ENCODE assay signal across 13 mouse cellular contexts in genomic region chr2:77681741-77682140, GRCm38 (mm10).
DNase-seq lines count a peak whose midpoint lies in the region; ATAC-seq and TF ChIP-seq lines count a peak whose summit lies in the region.
"Had no signal": no experiment of that assay in that cellular context is flagged by ENCODE, and none has a peak within 500 bp of the region (broad histone marks: within the 10 kb centered on the region; RNA-seq: fewer than 3 reads in every experiment).

No protein-coding gene starts in this region.

- H3K36me3 ChIP-seq in lung, postnatal 0 days (ENCODE audit: insufficient read depth, low read length): no peaks in the 10 kb centered on the region
- no peaks in the 10 kb centered on the region for H3K36me3 ChIP-seq in hindbrain, embryonic 15.5 days
- H3K36me3 ChIP-seq: embryonic facial prominence, embryonic 15.5 days; midbrain, embryonic 12.5 days had no signal

- DNase-seq in lung, postnatal 0 days (ENCODE audit: low spot score): peak; percentile 16
- DNase-seq in lung, postnatal 14 days: no peak
- peak; percentile 41 to 49 for DNase-seq in cerebellum, postnatal 10 days
- peak; percentile 56 to 78 for DNase-seq in kidney, postnatal 36 days
- DNase-seq in adipocyte (ENCODE audit: low spot score): no peak
- no peak for DNase-seq in spleen, adult 12 weeks (ENCODE audit: low spot score)
- DNase-seq in left cerebral cortex, adult 2 months (ENCODE audit: extremely low spot score in 1 of 2, low spot score in 2 of 2): no peak
- DNase-seq: liver, postnatal 0 days; spleen, adult 18-20 months had no signal

- no peaks in the 10 kb centered on the region for H3K27me3 ChIP-seq in lung, postnatal 0 days (replicated peaks; ENCODE audit: insufficient read depth, low read length)
- H3K27me3 ChIP-seq in hindbrain, embryonic 15.5 days: no peaks in the 10 kb centered on the region
- H3K27me3 ChIP-seq: embryonic facial prominence, embryonic 15.5 days; midbrain, embryonic 12.5 days had no signal

- H3K4me1 ChIP-seq in lung, postnatal 0 days (ENCODE audit: insufficient read depth, low read depth, low read length): no peaks in the 10 kb centered on the region
- peaks cover 8% of the 10 kb centered on the region for H3K4me1 ChIP-seq in hindbrain, embryonic 15.5 days (replicated peaks)
- H3K4me1 ChIP-seq: embryonic facial prominence, embryonic 15.5 days; midbrain, embryonic 12.5 days had no signal

- 50% methylated on average over 5 of the region's 5 CpGs for WGBS in lung, postnatal 0 days
- 41% methylated on average over 5 of the region's 5 CpGs for WGBS in hindbrain, embryonic 15.5 days

- H3K4me3 ChIP-seq in lung, postnatal 0 days (ENCODE audit: low read depth, low read length): no peak overlapping the region
- no peak overlapping the region for H3K4me3 ChIP-seq in hindbrain, embryonic 15.5 days
- H3K4me3 ChIP-seq in left cerebral cortex, adult 2 months: no peak overlapping the region
- H3K4me3 ChIP-seq: embryonic facial prominence, embryonic 15.5 days; midbrain, embryonic 12.5 days had no signal

- no peaks in the 10 kb centered on the region for H3K9me3 ChIP-seq in lung, postnatal 0 days (ENCODE audit: low read length)
- no peaks in the 10 kb centered on the region for H3K9me3 ChIP-seq in hindbrain, embryonic 15.5 days
- H3K9me3 ChIP-seq: embryonic facial prominence, embryonic 15.5 days; midbrain, embryonic 12.5 days had no signal

- no peak overlapping the region for H3K9ac ChIP-seq in lung, postnatal 0 days (replicated peaks; ENCODE audit: low read depth)
- no peak overlapping the region for H3K9ac ChIP-seq in hindbrain, embryonic 15.5 days
- H3K9ac ChIP-seq: embryonic facial prominence, embryonic 15.5 days; liver, postnatal 0 days; midbrain, embryonic 12.5 days had no signal

- ATAC-seq in lung, postnatal 0 days: no peak
- peak; percentile 77 for ATAC-seq in hindbrain, embryonic 15.5 days (ENCODE audit: low FRiP score, low read depth)
- ATAC-seq: intestine, embryonic 16.5 days; liver, postnatal 0 days had no signal

- TF ChIP-seq EP300 in lung, postnatal 0 days (IDR thresholded peaks at IDR 0.05): no peak

- intact Hi-C loops in left cerebral cortex, adult 2 months (cut with DNase I): no loop called here

- TF ChIP-seq CTCF in lung, postnatal 0 days (IDR thresholded peaks at IDR 0.05): no peak
- TF ChIP-seq CTCF in left cerebral cortex, adult 2 months (IDR thresholded peaks at IDR 0.05): no peak

- H3K4me2 ChIP-seq in lung, postnatal 0 days (replicated peaks; ENCODE audit: low read depth, low read length): no peak overlapping the region
- H3K4me2 ChIP-seq in hindbrain, embryonic 15.5 days: no peak overlapping the region
- H3K4me2 ChIP-seq: embryonic facial prominence, embryonic 15.5 days; midbrain, embryonic 12.5 days had no signal

- H3K27ac ChIP-seq in lung, postnatal 0 days (ENCODE audit: low read length): no peak overlapping the region
- H3K27ac ChIP-seq in hindbrain, embryonic 15.5 days (replicated peaks): no peak overlapping the region
- H3K27ac ChIP-seq in left cerebral cortex, adult 2 months: no peak overlapping the region; the same call in 1 of the 2 replicates
- H3K27ac ChIP-seq: embryonic facial prominence, embryonic 15.5 days; midbrain, embryonic 12.5 days had no signal

Comparison
In these comparisons a context has a peak if more than half of its experiments do, and no peak if none do; other contexts are left out.
1. DNase-seq: peak in lung, postnatal 0 days (single experiment), cerebellum, postnatal 10 days (2 of 2) and kidney, postnatal 36 days (2 of 2); none in lung, postnatal 14 days (single experiment), adipocyte (single experiment), spleen, adult 12 weeks (single experiment) and left cerebral cortex, adult 2 months (0 of 2).